Mouse (Mus musculus) 416B (cell line): ENCODE data around the gene 4933411K16Rik.

ENCODE experiments used
- DNase-seq: peaks from one replicate; pipeline ENCODE4 v3.0.0; 2011; ENCODE audit warnings: low read depth

The 4933411K16Rik gene

GRCm38 (mm10) chr19:42079006-42079405, 27.0 kb downstream of the 4933411K16Rik start:
- DNase-seq: no peak

DNA sequence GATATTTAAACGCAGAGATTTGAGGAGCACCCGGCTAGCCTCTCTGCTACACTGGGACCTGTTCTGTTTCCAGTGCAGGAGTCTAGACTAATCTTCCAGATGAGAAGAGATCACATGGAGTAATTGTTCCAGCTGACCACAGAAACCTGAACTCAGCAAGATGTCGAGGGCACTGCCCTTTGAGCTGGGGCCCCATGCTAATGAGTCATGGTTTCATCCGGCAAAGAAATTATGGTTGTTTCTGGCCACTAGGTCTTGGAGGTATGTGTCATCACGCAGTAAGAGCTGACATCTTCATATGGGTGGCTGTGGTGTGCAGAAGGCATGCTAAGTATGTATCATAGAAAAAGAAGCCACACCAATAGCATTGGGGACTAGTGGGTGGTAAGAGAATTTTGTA, 27.9 kb downstream of the 4933411K16Rik start:
- peak; percentile 94 for DNase-seq

DNA sequence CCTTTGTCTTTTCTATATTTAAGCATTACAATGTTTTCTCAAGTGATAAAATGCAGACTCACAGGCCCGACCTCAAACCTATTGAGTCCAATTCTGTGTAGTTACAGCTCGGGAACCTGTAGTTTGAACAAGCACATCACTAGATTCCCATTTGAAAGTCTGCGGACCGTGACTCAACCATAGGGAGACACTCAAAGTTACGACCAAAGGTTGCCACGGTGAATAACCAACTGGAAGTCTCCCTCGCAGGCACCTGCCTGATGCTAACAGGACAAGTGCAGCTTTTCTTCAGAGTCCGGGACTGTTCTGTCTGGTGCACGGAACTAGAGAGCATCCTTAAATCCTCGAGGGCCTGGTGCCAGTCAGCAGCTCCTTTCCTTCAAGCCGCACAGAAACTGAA, 28.4 kb downstream of the 4933411K16Rik start:
- no peak for DNase-seq

GRCm38 (mm10) chr19:42081613-42082012, 29.6 kb downstream of the 4933411K16Rik start:
- DNase-seq: peak; percentile 68

DNA sequence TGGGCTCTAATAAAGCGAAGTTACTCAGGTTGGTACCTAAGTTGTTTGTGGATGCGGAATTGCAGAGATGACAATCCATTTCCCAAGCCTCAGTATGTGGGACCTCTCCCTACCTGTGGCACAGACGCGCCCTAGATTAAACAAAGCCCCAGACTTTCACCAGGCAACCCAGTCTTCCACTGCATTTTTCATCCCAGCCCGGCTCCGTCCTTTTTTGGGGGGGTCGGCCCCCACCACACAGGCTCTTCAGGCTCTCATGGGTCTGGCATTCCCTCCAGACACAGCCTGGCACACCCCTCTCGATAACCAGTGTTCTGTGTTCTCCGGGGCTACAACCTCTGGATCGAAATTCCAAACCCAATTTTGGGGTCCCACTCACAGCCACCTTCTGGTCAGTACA, 33.6 kb downstream of the 4933411K16Rik start:
- DNase-seq: no peak

DNA sequence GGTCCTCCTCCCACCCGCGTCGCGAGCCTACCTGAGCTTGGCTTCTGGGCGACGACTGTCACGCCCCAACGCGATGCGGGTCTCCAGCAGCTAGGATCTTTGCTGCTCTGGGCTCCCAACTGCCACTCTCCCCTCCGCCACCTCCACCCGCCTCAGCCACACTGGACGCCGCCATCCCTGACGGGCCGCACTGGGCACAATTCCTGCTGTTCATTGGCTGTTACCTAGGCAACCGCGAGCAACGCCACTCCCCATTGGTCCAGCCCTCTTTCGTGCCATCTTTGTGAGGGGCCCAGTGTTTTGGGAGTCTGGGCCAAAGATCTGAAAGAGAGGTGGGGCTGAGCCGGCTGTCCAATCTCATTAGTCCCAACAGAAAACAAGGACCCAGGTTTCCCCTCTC, 34.1 kb downstream of the 4933411K16Rik start, which contains the start of gene Morn4:
Morn4 (minus strand) TSS at position 192 of the 400 bp plus-strand sequence.
- no peak for DNase-seq

DNA sequence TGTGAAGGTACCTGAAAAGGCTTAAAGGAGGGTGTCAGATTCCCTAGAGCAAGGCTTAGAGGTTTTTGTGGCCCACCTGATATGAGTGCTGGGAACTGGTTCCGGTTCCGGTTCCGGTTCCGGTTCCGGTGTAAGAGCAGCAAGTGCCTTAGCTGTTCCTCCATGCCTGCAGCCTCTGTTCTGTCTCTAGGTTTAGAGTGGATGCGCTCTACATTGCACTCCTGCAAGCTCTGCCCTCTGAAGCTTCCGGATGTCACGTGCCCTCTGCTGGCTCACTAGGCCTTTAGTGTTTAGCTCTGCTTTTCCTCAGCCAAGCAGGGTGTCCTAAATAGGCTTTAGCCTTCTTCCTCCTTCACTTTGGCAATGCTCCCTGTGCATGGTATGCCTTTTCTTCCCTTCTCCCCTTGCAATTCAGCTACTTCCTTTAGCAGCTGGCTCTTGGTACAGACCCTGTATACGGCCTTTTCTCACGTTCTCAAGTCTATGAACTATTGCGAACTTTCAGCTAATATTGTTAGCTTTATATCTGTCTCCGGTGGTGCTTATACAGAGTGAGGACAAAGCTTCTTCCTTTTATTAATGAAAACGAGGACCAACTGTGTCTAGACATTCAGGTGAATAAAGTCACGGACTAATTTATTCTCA, 37.2 kb downstream of the 4933411K16Rik start:
- DNase-seq: peak; percentile 94

DNA sequence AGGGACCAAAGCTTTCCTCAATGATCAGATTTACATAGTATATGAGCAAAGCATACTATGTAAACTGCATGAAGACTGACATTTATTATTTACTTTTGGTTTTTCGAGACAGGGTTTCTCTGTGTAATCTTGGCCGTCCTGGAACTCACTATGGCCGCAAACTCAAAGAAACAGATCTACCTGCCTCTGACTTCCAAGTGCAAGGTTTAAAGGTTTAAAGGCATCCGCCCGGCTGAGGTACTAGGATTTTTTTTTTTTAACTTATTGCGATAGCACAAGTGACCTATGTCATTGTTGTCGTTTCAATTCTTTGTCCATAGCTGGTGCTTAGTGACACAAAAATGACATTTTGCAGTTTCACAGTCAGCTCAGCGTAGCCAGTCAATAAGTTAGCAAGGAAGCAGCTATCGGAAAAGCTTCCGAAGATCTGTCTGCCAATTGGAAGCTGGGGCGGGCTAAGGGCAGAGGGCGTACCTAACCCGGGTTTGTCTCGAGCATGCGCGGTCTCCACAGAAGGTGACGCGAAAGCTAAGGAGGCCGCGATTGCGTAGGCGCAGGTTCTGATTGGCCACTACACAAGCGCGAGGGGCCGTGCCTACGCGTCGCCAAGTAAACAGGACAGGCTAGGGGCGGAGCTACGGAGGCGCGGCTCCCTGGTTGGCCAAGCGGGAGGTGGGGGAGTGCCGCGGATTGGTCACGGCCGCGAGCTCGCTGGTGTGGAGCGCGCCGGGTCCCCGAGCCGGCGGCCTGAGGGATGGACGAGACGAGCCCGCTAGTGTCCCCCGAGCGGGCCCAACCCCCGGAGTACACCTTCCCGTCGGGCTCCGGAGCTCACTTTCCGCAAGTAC, 37.9 kb downstream of the 4933411K16Rik start, which contains the start of gene Pi4k2a:
Pi4k2a (plus strand) TSS at position 723 of the 848 bp plus-strand sequence.
- peak; percentile 100 for DNase-seq

GRCm38 (mm10) chr19:42090637-42091141, 38.6 kb downstream of the 4933411K16Rik start:
- DNase-seq: peak; percentile 77

DNA sequence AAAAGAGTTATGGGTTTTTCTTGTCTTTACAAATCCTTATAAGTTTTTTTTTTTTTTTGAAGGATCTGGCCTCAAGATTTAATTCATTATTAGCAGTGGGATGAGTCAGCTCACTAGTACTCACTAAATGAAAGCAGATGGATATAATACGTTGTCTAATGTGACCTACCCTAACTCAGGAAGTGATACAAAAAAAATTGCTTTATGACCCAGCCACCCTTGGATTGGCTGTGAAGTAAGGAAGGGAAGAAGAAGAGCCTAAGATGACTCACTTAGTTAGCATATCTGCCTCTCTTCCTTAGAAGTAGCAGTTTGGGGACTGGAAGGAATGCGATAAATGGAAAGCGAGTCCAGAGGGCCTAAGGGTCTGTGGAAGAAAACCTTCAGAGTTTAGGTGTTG, 47.4 kb downstream of the 4933411K16Rik start:
- peak; percentile 84 for DNase-seq
